Mouse (Mus musculus) heart, postnatal 10 days (tissue): ENCODE data around the gene Gm28230. TPM values are rescaled to one million over a fixed set of nuclear protein-coding genes. Genes with fewer than 3 reads are reported as not detected.

ENCODE experiments used
- DNase-seq, 2 experiments: peaks; one replicate each; pipeline ENCODE4 v3.0.0; 2021
- intact Hi-C: fragments of 180-260 bp; cut with DNase I; formaldehyde crosslinking; loops from one replicate; pipeline ENCODE4 v1.15.1; 2025
- total RNA-seq, 2 experiments: library from RNA; stranded (reverse); gene quantifications; 2 replicates each; pipeline ENCODE4 v1.2.3; 2021

Gene Gm28230
- total RNA-seq, 2 experiments from 2014 or later = not detected

DNA sequence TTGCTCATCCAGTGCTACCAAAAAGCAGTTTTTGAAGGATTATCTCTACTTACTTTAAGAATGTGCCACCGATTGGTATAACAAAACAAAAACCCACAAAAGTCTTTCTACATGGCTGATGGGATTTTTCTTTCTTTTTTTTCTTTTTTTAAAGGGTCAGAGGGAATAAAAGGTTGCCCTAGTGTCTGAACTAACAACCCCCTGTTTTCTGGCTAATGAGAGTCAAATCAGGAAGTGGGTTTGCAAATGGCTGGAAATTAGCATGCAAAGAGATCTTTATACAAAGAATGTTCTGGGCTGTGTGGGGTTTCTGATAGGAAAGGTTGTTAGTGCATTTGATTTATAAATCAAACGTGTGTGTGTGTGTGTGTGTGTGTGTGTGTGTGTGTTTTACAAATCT, 6.1 kb upstream of the Gm28230 start:
- intact Hi-C loops = no loop called here
- DNase-seq = no peak

DNA sequence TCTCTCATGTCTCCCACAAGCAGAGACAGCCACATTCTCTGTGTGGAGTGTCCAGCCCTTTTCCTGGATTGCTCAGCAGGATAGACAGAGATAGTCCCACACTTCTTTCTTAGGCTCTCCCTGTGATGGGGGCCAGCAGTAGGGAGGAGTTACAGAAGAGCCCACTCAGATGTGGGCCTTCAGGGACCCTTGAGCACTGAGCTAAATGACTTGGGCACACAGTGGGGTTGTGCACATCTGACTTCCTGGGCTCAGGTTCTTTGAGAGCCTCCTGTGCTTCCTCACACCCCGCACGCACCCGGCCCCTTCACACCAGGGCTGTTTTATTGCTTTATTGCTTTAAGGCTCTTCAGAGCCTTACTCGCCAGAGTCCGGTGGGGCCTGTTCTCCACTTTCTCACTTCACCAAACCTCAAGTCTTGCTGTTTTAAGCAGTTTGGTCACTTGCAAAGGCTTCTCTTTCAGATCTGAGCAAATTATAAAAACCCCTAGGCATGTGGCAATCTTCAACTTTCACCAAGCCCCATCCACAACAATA, 5.5 kb upstream of the Gm28230 start:
- DNase-seq = no peak
- intact Hi-C loops = no loop called here

DNA sequence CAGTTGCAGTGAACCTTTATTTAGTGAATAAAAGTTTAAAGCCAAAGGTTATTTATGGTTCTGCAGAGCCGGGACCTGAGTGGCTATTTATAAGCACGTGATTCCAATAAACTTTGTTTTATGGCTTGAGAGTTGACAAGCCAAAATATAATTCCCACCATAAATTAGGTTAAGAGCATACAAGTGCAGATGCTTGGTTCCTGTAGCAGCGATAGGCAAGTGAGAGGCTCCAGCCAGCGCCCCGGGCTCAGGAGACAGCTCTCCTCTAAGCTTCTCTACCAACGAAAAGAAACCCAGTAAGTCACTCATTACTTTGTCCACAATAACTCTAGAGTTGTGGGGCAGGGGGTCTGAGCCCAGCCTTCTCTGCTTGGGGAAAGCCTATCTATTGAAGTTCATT, 4.6 kb upstream of the Gm28230 start:
- DNase-seq = no peak
- intact Hi-C loops = no loop called here

DNA sequence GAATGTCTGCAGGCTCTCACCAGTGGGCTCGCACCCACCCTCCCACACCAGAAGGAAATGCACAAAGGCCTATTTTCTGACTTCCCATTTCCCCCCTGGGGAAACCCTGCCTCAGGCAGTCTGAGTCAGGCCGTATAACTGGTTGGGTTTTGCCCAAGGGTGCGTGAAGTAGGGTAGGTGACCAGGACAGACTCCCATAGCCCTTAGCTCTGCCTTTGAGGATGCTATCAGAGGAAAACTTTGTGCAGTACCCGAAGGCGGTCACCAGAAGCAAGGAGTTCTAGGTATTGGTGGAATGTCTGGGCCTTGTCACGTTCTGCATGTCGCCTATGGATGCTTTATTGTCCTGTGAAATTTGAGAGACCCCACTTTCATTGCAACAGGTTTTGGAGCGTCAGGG, 3.6 kb upstream of the Gm28230 start:
- DNase-seq = no peak
- intact Hi-C loops = no loop called here

DNA sequence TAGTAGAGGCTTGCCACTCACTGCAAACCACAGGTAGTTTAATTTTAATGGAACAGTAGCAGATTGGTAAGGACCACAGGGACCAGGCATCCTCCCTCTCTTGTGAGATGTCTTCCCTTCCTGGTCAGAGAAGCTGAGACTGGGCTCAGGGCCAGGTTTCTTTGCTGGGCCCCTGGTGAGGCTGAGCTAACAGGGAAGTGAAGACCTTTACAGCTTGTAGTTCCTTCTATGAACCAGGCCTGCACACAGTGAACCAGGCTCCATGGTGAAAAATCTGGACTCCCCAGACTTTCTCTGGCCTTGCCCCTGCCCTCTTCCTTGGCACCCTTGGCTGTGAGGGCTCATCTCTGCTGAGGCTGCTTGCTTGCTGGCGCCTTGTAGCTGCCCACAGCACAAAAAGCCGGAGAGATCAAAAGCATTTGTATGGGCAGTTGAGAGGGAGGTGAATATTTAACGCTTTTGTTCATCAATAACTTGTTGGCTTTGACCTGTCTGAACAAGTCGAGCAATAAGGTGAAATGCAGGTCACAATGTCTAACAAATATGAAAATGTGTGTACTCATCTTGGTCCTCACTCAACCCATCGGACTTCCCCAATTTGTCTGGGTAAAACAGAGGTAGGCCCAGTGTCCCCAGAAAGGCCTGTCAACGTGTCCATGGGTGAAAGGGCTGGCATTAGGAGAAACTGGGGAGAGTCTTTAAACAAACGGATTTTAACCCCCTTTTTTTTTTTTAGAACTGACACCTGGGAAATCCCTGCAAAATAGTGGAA, 2.1 kb upstream of the Gm28230 start:
- no peak for DNase-seq
- intact Hi-C loops = no loop called here

DNA sequence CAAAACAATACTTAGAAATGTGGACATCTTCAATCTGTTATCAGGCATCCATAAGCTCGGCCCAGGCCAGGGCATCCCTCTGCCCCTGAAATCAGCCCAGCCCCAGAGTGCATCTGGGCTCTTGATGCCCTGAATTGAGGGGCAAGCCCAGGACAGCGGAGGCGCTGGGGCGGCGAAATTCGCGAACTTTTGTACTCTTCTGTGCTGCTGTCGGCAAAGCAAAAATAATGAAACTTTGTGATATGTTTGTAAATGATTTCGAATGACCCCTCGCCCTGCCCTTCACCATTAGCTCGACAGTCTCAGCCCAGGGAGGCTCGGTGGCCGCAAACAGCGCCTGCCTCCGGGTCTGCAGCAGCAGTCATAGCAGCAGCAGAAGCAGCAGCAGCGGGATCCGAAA, 1.4 kb upstream of the Gm28230 start:
- DNase-seq = no peak
- intact Hi-C loops = no loop called here

DNA sequence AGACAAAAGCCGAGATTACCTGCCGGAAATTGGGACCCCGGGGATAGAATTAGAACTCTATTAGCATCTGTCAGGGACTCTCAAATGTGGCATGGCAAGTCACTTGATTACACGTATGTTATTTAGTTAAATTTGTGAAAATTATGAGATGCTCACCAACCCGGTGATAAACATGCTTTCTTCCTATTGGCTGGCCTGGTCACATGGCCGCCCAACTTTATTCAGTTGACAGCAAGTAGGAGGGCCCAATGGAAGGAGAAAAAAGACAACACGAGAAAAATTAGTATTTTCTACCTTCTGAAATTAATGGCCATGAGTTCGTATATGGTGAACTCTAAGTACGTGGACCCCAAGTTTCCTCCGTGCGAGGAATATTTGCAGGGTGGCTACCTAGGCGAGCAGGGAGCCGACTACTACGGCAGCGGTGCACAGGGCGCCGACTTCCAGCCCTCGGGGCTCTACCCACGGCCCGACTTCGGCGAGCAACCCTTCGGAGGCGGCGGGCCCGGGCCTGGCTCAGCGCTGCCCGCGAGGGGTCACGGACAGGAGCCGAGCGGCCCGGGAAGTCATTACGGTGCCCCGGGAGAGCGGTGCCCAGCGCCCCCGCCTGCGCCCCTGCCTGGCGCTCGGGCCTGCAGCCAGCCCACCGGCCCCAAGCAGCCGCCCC, 578 bp downstream of the Gm28230 start:
- DNase-seq = no peak
- intact Hi-C loops = no loop called here

DNA sequence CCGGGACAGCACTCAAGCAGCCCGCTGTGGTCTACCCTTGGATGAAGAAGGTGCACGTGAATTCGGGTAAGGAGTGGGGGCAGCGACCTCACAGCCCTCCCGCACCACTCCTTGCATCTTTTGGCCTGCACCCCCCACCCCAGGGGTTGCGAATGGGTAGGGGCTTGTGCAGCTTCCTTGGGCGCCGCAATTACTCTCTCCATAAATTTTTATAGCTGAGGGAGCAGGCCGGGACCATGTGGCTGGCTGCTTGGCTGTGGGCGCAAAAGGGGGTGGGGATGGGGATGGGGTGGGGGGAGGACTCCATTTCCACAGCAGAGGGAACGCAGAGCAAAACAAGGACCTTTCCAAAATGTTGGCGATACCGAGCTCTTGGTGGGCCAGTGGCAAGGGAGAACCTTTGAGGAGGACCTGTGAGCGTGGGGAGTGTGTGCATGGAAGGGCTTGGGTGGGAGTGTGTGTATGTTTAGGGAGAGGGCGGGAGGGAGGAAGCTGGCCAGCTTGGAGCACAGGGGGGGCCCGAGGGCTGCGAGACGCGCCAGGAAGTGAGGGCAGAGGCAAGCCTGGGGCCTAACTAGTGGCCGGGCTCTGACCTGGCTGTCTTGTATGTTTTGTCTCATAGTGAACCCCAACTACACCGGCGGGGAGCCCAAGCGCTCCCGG, 1.2 kb downstream of the Gm28230 start:
- no peak for DNase-seq
- intact Hi-C loops = no loop called here

DNA sequence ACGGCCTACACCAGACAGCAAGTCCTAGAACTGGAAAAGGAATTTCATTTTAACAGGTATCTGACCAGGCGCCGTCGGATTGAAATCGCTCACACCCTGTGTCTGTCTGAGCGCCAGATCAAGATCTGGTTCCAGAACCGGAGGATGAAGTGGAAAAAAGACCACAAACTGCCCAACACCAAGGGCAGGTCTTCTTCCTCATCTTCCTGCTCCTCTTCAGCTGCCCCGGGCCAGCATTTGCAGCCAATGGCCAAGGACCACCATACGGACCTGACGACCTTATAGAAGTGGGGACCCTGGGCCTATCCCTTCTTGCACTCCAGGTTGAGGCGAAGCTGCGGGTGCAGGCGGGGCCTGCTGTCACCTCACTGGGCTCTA, 1.8 kb downstream of the Gm28230 start:
- intact Hi-C loops = no loop called here
- no peak for DNase-seq

DNA sequence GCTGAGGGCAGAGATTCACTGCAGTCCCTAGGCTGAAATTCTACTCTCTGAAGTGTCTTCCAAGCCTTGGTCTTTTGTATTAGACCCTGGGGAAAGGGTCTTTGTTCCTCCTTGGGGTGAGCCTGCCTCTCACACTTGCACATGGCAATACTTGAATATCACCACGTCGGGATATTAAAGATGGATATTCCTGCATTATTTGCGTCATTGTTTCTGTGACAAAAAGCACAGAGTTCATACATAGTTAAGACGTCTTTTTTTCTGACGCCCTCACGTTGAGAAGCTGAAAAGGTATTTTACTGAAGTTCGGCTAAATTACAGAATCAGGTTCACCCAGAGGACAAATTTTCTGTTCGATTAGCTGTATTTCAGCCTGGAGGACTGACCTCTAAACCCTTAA, 3.8 kb downstream of the Gm28230 start:
- no peak for DNase-seq
- intact Hi-C loops = no loop called here

DNA sequence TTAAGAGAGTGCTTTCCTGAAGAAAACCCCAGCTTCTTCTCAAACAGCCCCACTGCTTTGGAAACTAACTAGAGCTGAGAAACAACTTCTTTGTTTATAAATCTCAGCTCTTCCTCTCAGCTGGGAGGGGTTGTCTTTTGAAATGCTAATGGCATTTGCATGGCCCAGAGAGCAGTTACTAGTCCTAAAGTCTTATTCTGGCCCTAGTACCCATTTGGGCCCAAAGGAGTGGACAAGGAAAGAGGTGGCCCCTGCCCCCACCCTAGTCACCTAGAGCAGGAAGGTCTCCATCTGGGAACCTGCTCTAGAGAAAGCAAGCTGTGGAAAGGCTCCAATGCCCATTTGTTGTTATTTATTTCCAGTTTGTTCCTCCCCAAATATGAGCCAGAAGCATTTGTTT, 4.5 kb downstream of the Gm28230 start:
- intact Hi-C loops = no loop called here
- no peak for DNase-seq

DNA sequence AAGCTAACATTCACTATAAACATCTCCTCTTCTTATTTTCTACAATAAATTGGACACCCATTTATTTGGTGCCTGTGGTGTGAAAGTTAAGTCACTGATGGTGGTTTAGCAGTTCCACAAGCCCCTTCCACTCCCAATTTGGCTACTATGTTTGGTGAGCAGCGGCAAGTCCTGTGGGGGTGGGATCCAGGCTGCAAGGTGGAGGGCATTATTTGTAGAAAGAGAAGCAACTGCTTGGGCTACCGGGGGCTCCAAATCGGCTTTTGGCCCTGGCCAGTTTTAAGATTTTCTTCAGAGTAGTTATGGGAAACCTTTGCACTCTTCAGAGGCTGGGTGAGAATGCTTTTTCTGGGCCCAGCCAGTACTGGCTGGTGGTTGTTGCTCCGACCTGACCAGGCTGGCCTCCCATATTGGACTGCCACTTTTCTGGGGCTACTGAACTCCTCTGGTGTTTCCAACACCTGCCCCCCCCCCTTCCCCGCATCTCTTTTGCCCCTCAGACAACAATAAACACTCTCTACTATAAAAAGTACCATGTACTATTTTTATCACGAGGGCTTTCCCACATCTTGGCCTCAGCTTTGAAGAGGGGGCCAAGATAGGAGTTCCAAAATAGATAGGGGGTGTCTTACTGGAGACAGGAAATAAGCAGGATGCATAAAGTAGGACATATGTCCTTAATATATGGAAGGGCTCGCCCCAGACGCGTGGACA, 5.4 kb downstream of the Gm28230 start:
- intact Hi-C loops = no loop called here

DNA sequence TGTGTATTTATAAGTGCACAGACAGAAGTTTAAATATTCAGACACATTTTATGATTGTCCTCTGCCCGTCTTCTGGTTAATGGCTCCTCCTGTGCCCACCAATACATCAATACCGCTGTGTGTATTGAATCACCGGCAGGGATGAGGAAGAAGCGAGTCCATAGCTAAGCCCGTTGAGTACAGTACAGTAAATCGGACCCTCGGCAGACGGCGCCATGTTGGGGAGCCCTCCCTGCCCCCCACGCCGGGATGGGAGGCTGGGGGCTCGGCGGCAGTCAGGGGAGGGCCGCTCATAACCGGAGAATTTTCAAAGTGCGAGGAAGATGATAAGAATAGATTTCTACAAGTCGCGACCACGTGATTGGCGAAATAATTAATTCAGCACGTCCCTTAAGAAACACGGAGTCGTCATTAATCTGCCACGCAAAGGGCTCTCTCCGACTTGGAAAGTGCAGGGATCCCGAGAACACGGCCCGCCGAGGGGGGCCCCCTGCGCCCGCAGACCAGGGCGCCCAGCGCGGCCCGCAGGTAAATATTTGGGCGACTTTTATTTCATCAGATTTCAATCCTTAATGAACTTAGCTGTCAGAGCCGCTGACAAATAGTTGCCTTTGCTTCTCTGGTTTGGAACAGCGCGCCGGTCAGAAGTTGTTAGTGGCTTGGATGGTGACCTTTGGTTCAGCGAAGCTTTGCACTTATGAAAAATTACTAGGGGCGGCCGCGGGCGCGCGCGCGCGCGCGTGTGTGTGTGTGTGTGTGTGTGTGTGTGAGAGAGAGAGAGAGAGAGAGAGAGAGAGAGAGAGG, 6.2 kb downstream of the Gm28230 start:
- DNase-seq = no peak
- intact Hi-C loops = no loop called here

More for the DNA sequence above, 5.4 kb downstream of the Gm28230 start:
- no peak for DNase-seq

DNA sequence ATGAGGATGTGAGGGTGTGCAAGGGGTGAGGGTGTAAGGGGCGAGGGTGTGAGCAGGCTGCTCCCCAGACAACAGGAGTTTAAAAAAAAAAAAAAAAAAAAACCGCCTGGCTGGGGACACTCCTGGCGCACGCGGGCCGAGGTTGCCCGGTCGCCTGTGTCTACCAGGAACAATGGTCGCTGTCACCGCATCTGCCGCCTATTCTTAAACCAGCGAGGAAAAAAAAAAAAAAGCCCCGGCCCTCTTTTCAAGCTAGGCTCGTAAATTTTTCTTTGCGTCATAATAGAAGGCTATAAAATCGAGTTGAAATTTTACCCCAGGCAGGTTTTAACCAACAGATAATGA, 6.8 kb downstream of the Gm28230 start:
- intact Hi-C loops = no loop called here

DNA sequence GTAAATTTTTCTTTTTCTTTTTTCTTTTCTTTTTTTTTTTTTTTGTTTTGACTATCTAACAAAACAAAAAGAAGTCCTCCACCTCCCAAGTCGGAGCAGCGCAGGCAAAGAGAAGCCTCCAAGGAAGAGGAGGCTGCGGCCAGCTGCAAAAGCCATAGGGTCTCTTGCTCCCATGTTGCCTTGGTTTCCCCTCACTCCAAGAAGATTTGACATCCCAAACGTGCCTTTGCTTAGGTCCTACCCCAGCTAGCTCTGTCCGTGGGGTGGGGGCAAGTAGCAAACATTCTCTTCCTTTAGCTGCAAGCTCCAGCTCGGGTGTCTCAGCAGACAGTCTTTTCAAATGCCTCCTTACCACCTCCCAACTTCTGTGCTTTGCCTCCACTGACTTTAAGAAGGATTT, 7.2 kb downstream of the Gm28230 start:
- no peak for DNase-seq
- intact Hi-C loops = no loop called here

More for the DNA sequence above, 6.8 kb downstream of the Gm28230 start:
- no peak for DNase-seq

DNA sequence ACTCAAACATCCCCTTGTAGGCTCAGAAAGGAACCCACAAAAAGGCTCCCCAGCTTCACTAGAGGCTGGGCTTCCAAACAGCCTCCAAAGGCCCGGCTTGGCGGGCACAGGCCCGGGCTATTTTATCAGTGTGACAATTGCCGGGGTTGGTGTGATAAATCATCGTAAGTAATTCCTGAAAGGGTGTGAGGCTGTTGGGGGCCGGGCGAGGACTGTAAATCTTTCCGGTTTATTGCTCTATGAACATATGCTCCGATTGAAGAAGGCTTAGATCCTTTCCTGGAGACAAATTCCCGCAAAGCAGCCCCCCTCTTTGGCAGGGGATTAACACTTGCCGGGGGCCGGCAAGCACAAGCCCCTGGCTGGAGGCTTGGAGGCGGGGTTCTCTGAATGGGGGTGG, 7.9 kb downstream of the Gm28230 start:
- intact Hi-C loops = no loop called here
- no peak for DNase-seq

DNA sequence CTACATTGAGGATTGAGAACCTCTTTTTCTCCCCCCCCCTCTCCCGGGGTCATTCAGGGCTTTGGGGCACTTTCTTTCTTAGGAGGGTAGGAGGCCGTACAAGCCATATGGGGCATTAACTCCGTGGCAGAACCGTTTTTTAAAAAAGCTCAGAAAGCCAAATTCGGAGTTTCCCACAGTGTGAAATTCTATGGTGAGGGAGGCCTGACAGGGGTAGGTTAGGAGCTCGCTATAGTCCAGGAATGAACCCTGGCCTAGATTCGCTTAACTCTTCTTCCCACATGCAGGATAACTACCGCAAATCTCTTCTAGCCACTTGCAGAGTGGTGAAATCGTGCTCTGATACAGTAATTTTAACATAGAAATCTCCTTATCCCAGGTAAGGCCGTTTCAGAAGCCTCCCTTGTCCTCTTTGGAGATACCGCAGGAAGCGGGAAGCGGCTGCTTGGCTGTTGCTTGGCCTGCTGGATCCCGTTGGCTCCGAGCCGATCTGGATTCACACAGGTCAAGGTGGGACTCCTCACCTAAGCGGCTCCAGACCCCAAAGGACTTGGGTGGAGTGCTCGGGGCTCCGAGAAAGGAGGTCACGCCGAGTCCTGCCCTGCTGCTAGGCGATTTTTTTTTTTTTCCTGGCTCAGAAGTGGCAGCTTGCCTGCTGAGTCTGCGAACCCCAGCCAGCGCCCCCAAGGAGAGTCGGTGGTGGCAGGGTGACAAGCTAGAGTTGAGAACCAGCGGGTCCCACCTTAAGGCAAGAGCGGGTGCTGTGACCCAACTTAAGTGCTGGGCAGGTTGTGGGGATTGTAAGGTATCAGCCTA, 8.7 kb downstream of the Gm28230 start:
- intact Hi-C loops = no loop called here

DNA sequence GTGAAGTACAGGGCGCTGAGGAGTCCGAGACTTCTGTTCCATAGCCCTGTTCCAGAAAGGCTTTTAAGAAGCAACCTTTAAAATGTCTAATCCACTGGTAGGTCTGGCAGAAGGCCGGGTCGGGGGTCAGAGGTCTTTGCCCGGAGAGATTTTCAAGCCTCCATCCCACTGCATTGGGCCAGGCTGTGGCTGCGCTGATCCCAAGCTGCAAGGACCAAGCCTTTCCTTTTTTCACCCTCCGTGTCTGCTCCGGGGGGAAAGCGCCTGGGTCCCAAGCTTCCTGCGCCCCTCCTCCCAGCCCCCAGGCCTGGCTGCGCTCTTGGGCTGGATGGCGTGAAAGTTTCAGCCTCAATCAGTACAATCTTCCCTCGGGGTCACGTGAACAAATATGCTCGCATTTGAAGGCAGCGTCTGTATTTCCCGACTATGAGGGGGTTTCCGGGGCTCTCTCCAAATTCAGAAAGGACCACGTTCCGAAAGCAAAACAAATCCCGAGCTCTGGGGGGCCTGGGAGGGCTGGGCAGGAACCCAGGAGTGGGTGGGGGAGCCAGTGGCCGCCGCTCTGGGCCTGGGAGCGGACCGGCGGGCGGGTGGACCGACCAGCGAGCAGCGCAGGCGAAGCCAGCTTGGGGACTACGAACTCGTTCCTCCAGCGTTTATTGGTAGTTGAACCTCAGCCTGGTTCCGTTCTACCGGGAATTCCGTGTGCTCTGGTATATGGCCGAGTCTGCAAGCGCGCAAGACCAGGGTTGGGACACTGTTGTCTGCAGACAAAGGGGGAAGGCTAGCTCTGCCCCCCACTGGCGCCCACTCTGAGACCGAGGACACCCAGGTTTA, 9.5 kb downstream of the Gm28230 start:
- DNase-seq = no peak
- intact Hi-C loops = no loop called here

More for the DNA sequence above, 8.7 kb downstream of the Gm28230 start:
- no peak for DNase-seq
